Mouse (Mus musculus) liver, embryonic 16.5 days (tissue): ENCODE results near the gene Ube2o. TPM values are rescaled to one million over a fixed set of nuclear protein-coding genes. Genes with fewer than 3 reads are reported as not detected.
A peak's percentile ranks its signal among the peaks of the same experiment; 100 is the strongest.
"Not testable (repeated sequence)": the region's sequence is repeated elsewhere in the genome, so short reads cannot be mapped to it uniquely, and the experiment has no call there.

Source experiments
- ATAC-seq: fragments of 200-750 bp; cut with Nextera tagmentation; 2 replicates; pipeline ENCODE4 v1.8.0; 2017; ENCODE audit warnings: low read depth, mild to moderate bottlenecking, moderate number of reproducible peaks, moderate library complexity
- H3K27ac ChIP-seq: fragments of 300-500 bp; sonication (generic); 2 replicates; pipeline ENCODE4 v1.5.1; 2014; ENCODE audit warnings: mild to moderate bottlenecking, low read length
- H3K27me3 ChIP-seq: fragments of 300-500 bp; sonication (generic); 2 replicates; pipeline ENCODE4 v1.6.1; 2014; ENCODE audit warnings: low read depth, low read length, mixed read lengths; ENCODE audit not compliant: control insufficient read depth, insufficient read depth
- H3K36me3 ChIP-seq: fragments of 300-500 bp; sonication (generic); 2 replicates; pipeline ENCODE4 v1.6.1; 2014; ENCODE audit warnings: mild to moderate bottlenecking; ENCODE audit not compliant: control insufficient read depth, insufficient read depth
- H3K4me1 ChIP-seq: fragments of 300-500 bp; sonication (generic); 2 replicates; pipeline ENCODE4 v1.6.1; 2014; ENCODE audit warnings: low read depth, low read length, mixed read lengths; ENCODE audit not compliant: control insufficient read depth
- H3K4me2 ChIP-seq: fragments of 300-500 bp; sonication (generic); 2 replicates; pipeline ENCODE4 v1.6.1; 2014; ENCODE audit warnings: low read depth, low read length, mixed read lengths
- H3K4me3 ChIP-seq: fragments of 300-500 bp; sonication (generic); 2 replicates; pipeline ENCODE4 v1.5.1; 2014; ENCODE audit warnings: low read depth, mild to moderate bottlenecking, low read length
- H3K9ac ChIP-seq: fragments of 300-500 bp; sonication (generic); 2 replicates; pipeline ENCODE4 v1.6.1; 2014; ENCODE audit warnings: low read depth, low read length
- H3K9me3 ChIP-seq: fragments of 300-500 bp; sonication (generic); replicated peaks from 2 replicates; pipeline ENCODE4 v1.6.1; 2016; ENCODE audit warnings: low read length; ENCODE audit not compliant: control insufficient read depth
- WGBS: fragments of 180-500 bp; shearing (Covaris S2); extraction: QIAGEN DNeasy Blood & Tissue Kit; methylation state at CpG from one replicate; pipeline ENCODE4 v1.1.7; 2014; ENCODE audit not compliant: insufficient replicate concordance; 5-methylcytosine and 5-hydroxymethylcytosine counted together
- polyA plus RNA-seq: library from polyadenylated mRNA; unstranded; fragments of >200 nt; fragmentation: Nextera tagmentation; extraction: Ambion mirVana; gene quantifications from 2 replicates; pipeline ENCODE4 v1.2.1, GENCODE M21; 2015

Gene Ube2o
- polyA plus RNA-seq, 1 experiment from 2014 or later = 18.1 TPM

- WGBS = 57% methylated on average over 13 of the region's 13 CpGs
- H3K4me3 ChIP-seq = no peak overlapping the region
- no peak for ATAC-seq
- H3K9ac ChIP-seq = no peak overlapping the region
- no peaks in the 10 kb centered on the region for H3K36me3 ChIP-seq
- no peaks in the 10 kb centered on the region for H3K9me3 ChIP-seq
- H3K4me2 ChIP-seq = no peak overlapping the region
- no peaks in the 10 kb centered on the region for H3K27me3 ChIP-seq
- H3K27ac ChIP-seq = no peak overlapping the region
- H3K4me1 ChIP-seq = peaks cover 6% of the 10 kb centered on the region
These were observed 86.6 kb downstream of the Ube2o start for GRCm38 (mm10) chr11:116494474-116495174.

- Histone ChIP-seq H3K4me3 (no peak within 1 kb of the TSS), H3K9ac (no peak within 1 kb of the TSS), H3K27me3 (no peaks in the 10 kb centered on the region), H3K4me1 (peaks cover 14% of the 10 kb centered on the region), H3K9me3 (no peaks in the 10 kb centered on the region), H3K4me2 (no peak within 1 kb of the TSS), H3K36me3 (no peaks in the 10 kb centered on the region), H3K27ac (no peak within 1 kb of the TSS)
- no peak for ATAC-seq
- WGBS = 21% methylated on average over 4 of the region's 4 CpGs
These were observed 87.4 kb downstream of the Ube2o start, which contains the start of gene Prpsap1 for GRCm38 (mm10) chr11:116493795-116494252. Gene Prpsap1 (minus strand): TSS chr11:116494202.

- H3K9ac ChIP-seq = no peak overlapping the region
- no peaks in the 10 kb centered on the region for H3K27me3 ChIP-seq
- 45% methylated on average over 5 of the region's 5 CpGs for WGBS
- no peak overlapping the region for H3K27ac ChIP-seq
- H3K4me3 ChIP-seq = no peak overlapping the region
- H3K9me3 ChIP-seq = no peaks in the 10 kb centered on the region
- no peak for ATAC-seq
- no peak overlapping the region for H3K4me2 ChIP-seq
- no peaks in the 10 kb centered on the region for H3K36me3 ChIP-seq
- peaks cover 14% of the 10 kb centered on the region for H3K4me1 ChIP-seq
These were observed 88.1 kb downstream of the Ube2o start for GRCm38 (mm10) chr11:116493191-116493590.

GRCm38 (mm10) chr11:116492507-116492906, 88.7 kb downstream of the Ube2o start:
- not testable (repeated sequence) for H3K9me3 ChIP-seq, H3K4me3 ChIP-seq, H3K27me3 ChIP-seq, H3K27ac ChIP-seq, H3K4me2 ChIP-seq, ATAC-seq, H3K36me3 ChIP-seq, H3K9ac ChIP-seq
- WGBS = 79% methylated on average over 1 of the region's 1 CpGs
- peaks cover 14% of the 10 kb centered on the region for H3K4me1 ChIP-seq

GRCm38 (mm10) chr11:116491338-116491737, 89.9 kb downstream of the Ube2o start:
- Histone ChIP-seq H3K27me3 (no peaks in the 10 kb centered on the region), H3K4me3 (no peak overlapping the region)

GRCm38 (mm10) chr11:116490232-116491107, 90.8 kb downstream of the Ube2o start:
- H3K9me3 ChIP-seq = no peaks in the 10 kb centered on the region
- peak overlapping the region; percentile 90 for H3K9ac ChIP-seq
- 0 out of 2 replicates have a peak, but pooled peaks cover 2% of the 10 kb centered on the region for H3K36me3 ChIP-seq
- peak overlapping the region; percentile 77 for H3K27ac ChIP-seq
- H3K27me3 ChIP-seq = no peaks in the 10 kb centered on the region
- peak; percentile 92 for ATAC-seq
- H3K4me2 ChIP-seq = peak overlapping the region; percentile 93
- H3K4me1 ChIP-seq = peaks cover 14% of the 10 kb centered on the region
- under 1% methylated on average over 62 of the region's 62 CpGs for WGBS
- peak overlapping the region; percentile 89 for H3K4me3 ChIP-seq

More at GRCm38 (mm10) chr11:116491338-116491737, 89.9 kb downstream of the Ube2o start:
- ATAC-seq = no peak
- Histone ChIP-seq H3K9ac (no peak overlapping the region), H3K9me3 (no peaks in the 10 kb centered on the region), H3K4me2 (no peak overlapping the region), H3K36me3 (no peaks in the 10 kb centered on the region), H3K4me1 (peaks cover 14% of the 10 kb centered on the region), H3K27ac (no peak overlapping the region)
- 55% methylated on average over 6 of the region's 6 CpGs for WGBS

- H3K9me3 ChIP-seq = no peaks in the 10 kb centered on the region
- under 1% methylated on average over 38 of the region's 39 CpGs for WGBS
- H3K36me3 ChIP-seq = 0 out of 2 replicates have a peak, but pooled peaks cover 2% of the 10 kb centered on the region
- H3K9ac ChIP-seq = peak overlapping the region; percentile 90
- peak overlapping the region; percentile 93 for H3K4me2 ChIP-seq
- no peaks in the 10 kb centered on the region for H3K27me3 ChIP-seq
- peak; percentile 32 for ATAC-seq
- H3K4me1 ChIP-seq = peaks cover 14% of the 10 kb centered on the region
- peak overlapping the region; percentile 89 for H3K4me3 ChIP-seq
- peak overlapping the region; percentile 77 for H3K27ac ChIP-seq
These were observed 91.4 kb downstream of the Ube2o start for GRCm38 (mm10) chr11:116489771-116490231.

- Histone ChIP-seq H3K36me3 (peaks cover 5% of the 10 kb centered on the region; the same call in 1 of the 2 replicates), H3K4me1 (peaks cover 14% of the 10 kb centered on the region), H3K4me3 (peak overlapping the region; percentile 89), H3K27me3 (no peaks in the 10 kb centered on the region), H3K9me3 (no peaks in the 10 kb centered on the region), H3K9ac (peak overlapping the region; percentile 90), H3K27ac (no peak overlapping the region), H3K4me2 (peak overlapping the region; percentile 93)
- ATAC-seq = no peak
- 59% methylated on average over 14 of the region's 14 CpGs for WGBS
These were observed 92.4 kb downstream of the Ube2o start for GRCm38 (mm10) chr11:116488693-116489375.
